Mouse (Mus musculus): ENCODE data around the gene Rer1.

- TF ChIP-seq TAL1 (conservative IDR thresholded peaks at IDR 0.05; ENCODE audit: low read depth, low read length): no peak
- TF ChIP-seq CTCF (IDR thresholded peaks at IDR 0.05; ENCODE audit: low read depth, low read length): no peak
- no peak for TF ChIP-seq GATA1 (IDR thresholded peaks at IDR 0.05; ENCODE audit: borderline replicate concordance, low read length)
- no peak for TF ChIP-seq GATA2 (IDR thresholded peaks at IDR 0.05; ENCODE audit: borderline replicate concordance, low read depth, low read length)
These were observed 43.8 kb upstream of the Rer1 start for GRCm38 (mm10) chr4:155129996-155130395.
